Mouse (Mus musculus): ENCODE results near the gene Sesn1. TPM values are rescaled to one million over a fixed set of nuclear protein-coding genes. Genes with fewer than 3 reads are reported as not detected.
A peak's percentile ranks its signal among the peaks of the same experiment; 100 is the strongest.
"Not testable (repeated sequence)": the region's sequence is repeated elsewhere in the genome, so short reads cannot be mapped to it uniquely, and the experiment has no call there.

The Sesn1 gene
- polyA plus RNA-seq, 1 experiment, result 20.8 TPM

- WGBS, result 87% methylated on average over 3 of the region's 3 CpGs
Observed at GRCm38 (mm10) chr10:41804711-41805110, 5.0 kb upstream of the Sesn1 start.

GRCm38 (mm10) chr10:41805729-41806355 lies 3.9 kb upstream of the Sesn1 start:
- no peak for TF ChIP-seq POLR2A (IDR thresholded peaks at IDR 0.05; ENCODE audit: borderline replicate concordance, extremely low read depth, low read depth, low read length)
- TF ChIP-seq CTCF (IDR thresholded peaks at IDR 0.05; ENCODE audit: insufficient read depth, low read length), result no peak
- H3K4me3 ChIP-seq (replicated peaks; ENCODE audit: extremely low read depth, low read depth, low read length), result no peak overlapping the region
- no peak for DNase-seq
- 0 out of 2 replicates have a peak, but pooled peaks cover 4% of the 10 kb centered on the region for H3K4me1 ChIP-seq (ENCODE audit: control insufficient read depth, insufficient read depth, low read length)
- WGBS, result 81% methylated on average over 2 of the region's 2 CpGs

More at GRCm38 (mm10) chr10:41804711-41805110, 5.0 kb upstream of the Sesn1 start:
- TF ChIP-seq POLR2A (IDR thresholded peaks at IDR 0.05; ENCODE audit: borderline replicate concordance, extremely low read depth, low read depth, low read length), result no peak
- TF ChIP-seq CTCF (IDR thresholded peaks at IDR 0.05; ENCODE audit: insufficient read depth, low read length), result no peak
- DNase-seq, result no peak
- no peak overlapping the region for H3K4me3 ChIP-seq (replicated peaks; ENCODE audit: extremely low read depth, low read depth, low read length)
- H3K4me1 ChIP-seq (ENCODE audit: control insufficient read depth, insufficient read depth, low read length), result 0 out of 2 replicates have a peak, but pooled peaks cover 3% of the 10 kb centered on the region

GRCm38 (mm10) chr10:41809080-41809770 lies 510 bp upstream of the Sesn1 start:
- peak; percentile 83 for DNase-seq
- H3K4me1 ChIP-seq (ENCODE audit: control insufficient read depth, insufficient read depth, low read length), result peaks cover 16% of the 10 kb centered on the region; the same call in 1 of the 2 replicates
- TF ChIP-seq POLR2A (IDR thresholded peaks at IDR 0.05; ENCODE audit: borderline replicate concordance, extremely low read depth, low read depth, low read length) (peak; percentile 21; the same call in 1 of the 2 replicates), CTCF (IDR thresholded peaks at IDR 0.05; ENCODE audit: insufficient read depth, low read length) (no peak)
- peak overlapping the region; percentile 86 for H3K4me3 ChIP-seq (replicated peaks; ENCODE audit: extremely low read depth, low read depth, low read length)
- WGBS, result 2% methylated on average over 25 of the region's 25 CpGs

- no peak for DNase-seq
- 0 out of 2 replicates have a peak, but pooled peaks have one; percentile 1 for TF ChIP-seq POLR2A (IDR thresholded peaks at IDR 0.05; ENCODE audit: borderline replicate concordance, extremely low read depth, low read depth, low read length)
- TF ChIP-seq CTCF (IDR thresholded peaks at IDR 0.05; ENCODE audit: insufficient read depth, low read length), result no peak
- WGBS, result under 1% methylated on average over 36 of the region's 36 CpGs
- Histone ChIP-seq H3K4me1 (ENCODE audit: control insufficient read depth, insufficient read depth, low read length) (peaks cover 16% of the 10 kb centered on the region; the same call in 1 of the 2 replicates), H3K4me3 (replicated peaks; ENCODE audit: extremely low read depth, low read depth, low read length) (peak overlapping the region; percentile 86)
Observed at GRCm38 (mm10) chr10:41810564-41811455, 1.1 kb downstream of the Sesn1 start.

- peaks cover 18% of the 10 kb centered on the region for H3K4me1 ChIP-seq (ENCODE audit: control insufficient read depth, insufficient read depth, low read length)
- no peak for DNase-seq
- 56% methylated on average over 6 of the region's 6 CpGs for WGBS
- no peak overlapping the region for H3K4me3 ChIP-seq (replicated peaks; ENCODE audit: extremely low read depth, low read depth, low read length)
- TF ChIP-seq POLR2A (IDR thresholded peaks at IDR 0.05; ENCODE audit: borderline replicate concordance, extremely low read depth, low read depth, low read length), result no peak
- TF ChIP-seq CTCF (IDR thresholded peaks at IDR 0.05; ENCODE audit: insufficient read depth, low read length), result no peak
Observed at GRCm38 (mm10) chr10:41812566-41812965, 2.8 kb downstream of the Sesn1 start.

- no peak for DNase-seq
- no peak for TF ChIP-seq POLR2A (IDR thresholded peaks at IDR 0.05; ENCODE audit: borderline replicate concordance, extremely low read depth, low read depth, low read length)
- TF ChIP-seq CTCF (IDR thresholded peaks at IDR 0.05; ENCODE audit: insufficient read depth, low read length), result no peak
- Histone ChIP-seq H3K4me1 (ENCODE audit: control insufficient read depth, insufficient read depth, low read length) (peaks cover 15% of the 10 kb centered on the region), H3K4me3 (replicated peaks; ENCODE audit: extremely low read depth, low read depth, low read length) (no peak overlapping the region)
- 85% methylated on average over 6 of the region's 6 CpGs for WGBS
Observed at GRCm38 (mm10) chr10:41814305-41814853, 4.6 kb downstream of the Sesn1 start.

GRCm38 (mm10) chr10:41816516-41816915 lies 6.8 kb downstream of the Sesn1 start:
- no peak for DNase-seq
- 61% methylated on average over 5 of the region's 5 CpGs for WGBS
- Histone ChIP-seq H3K4me1 (ENCODE audit: control insufficient read depth, insufficient read depth, low read length) (peaks cover 10% of the 10 kb centered on the region), H3K4me3 (replicated peaks; ENCODE audit: extremely low read depth, low read depth, low read length) (no peak overlapping the region)
- TF ChIP-seq CTCF (IDR thresholded peaks at IDR 0.05; ENCODE audit: insufficient read depth, low read length) (no peak), POLR2A (IDR thresholded peaks at IDR 0.05; ENCODE audit: borderline replicate concordance, extremely low read depth, low read depth, low read length) (no peak)

- Histone ChIP-seq H3K4me3 (replicated peaks; ENCODE audit: extremely low read depth, low read depth, low read length) (no peak overlapping the region), H3K4me1 (ENCODE audit: control insufficient read depth, insufficient read depth, low read length) (peaks cover 6% of the 10 kb centered on the region)
- TF ChIP-seq CTCF (IDR thresholded peaks at IDR 0.05; ENCODE audit: insufficient read depth, low read length) (no peak), POLR2A (IDR thresholded peaks at IDR 0.05; ENCODE audit: borderline replicate concordance, extremely low read depth, low read depth, low read length) (no peak)
- DNase-seq, result no peak
- WGBS, result 86% methylated on average over 8 of the region's 8 CpGs
Observed at GRCm38 (mm10) chr10:41818036-41818732, 8.4 kb downstream of the Sesn1 start.

- DNase-seq; H3K4me3 ChIP-seq (replicated peaks; ENCODE audit: extremely low read depth, low read depth, low read length): not testable (repeated sequence)
Observed at GRCm38 (mm10) chr10:41818733-41819070, 9.0 kb downstream of the Sesn1 start.

More at GRCm38 (mm10) chr10:41818733-41819070, 9.0 kb downstream of the Sesn1 start:
- WGBS, result 72% methylated on average over 6 of the region's 6 CpGs
- H3K4me1 ChIP-seq (ENCODE audit: control insufficient read depth, insufficient read depth, low read length), result not testable (repeated sequence)

Data from lung, adult 2 months (tissue).